Mouse (Mus musculus) ES-E14 (cell line): ENCODE results near the gene Cdk7. TPM values are rescaled to one million over a fixed set of nuclear protein-coding genes. Genes with fewer than 3 reads are reported as not detected.

ENCODE experiments used
- DNase-seq: peaks from one replicate; pipeline ENCODE4 v3.0.0-alpha.2; 2013; ENCODE audit warnings: low read depth, low spot score
- H3K27ac ChIP-seq: 2 replicates; pipeline ENCODE4 v1.5.1; 2012; ENCODE audit warnings: low read depth, mild to moderate bottlenecking, low read length, moderate library complexity, mixed read lengths; ENCODE audit not compliant: poor library complexity, insufficient read depth, severe bottlenecking
- H3K36me3 ChIP-seq: 2 replicates; pipeline ENCODE4 v1.6.1; 2012; ENCODE audit warnings: mild to moderate bottlenecking, low read length, moderate library complexity, mixed read lengths; ENCODE audit not compliant: control insufficient read depth, poor library complexity, insufficient read depth, severe bottlenecking
- H3K4me1 ChIP-seq, 2 experiments: fragments of 150-350 bp in 1 of 2; sonication (generic) in 1 of 2; 2 replicates each; pipeline ENCODE4 v1.6.1; 2012; ENCODE audit warnings: low read length in 2 of 2, mild to moderate bottlenecking in 1 of 2, mixed read lengths in 1 of 2; ENCODE audit not compliant: control insufficient read depth in 2 of 2, insufficient read depth in 2 of 2, poor library complexity in 1 of 2
- H3K4me3 ChIP-seq, 2 experiments: fragments of 150-350 bp in 1 of 2; sonication (generic) in 1 of 2; 2 replicates each; pipeline ENCODE4 v1.5.1; 2012; ENCODE audit warnings: low read length in 2 of 2, low read depth in 1 of 2, mild to moderate bottlenecking in 1 of 2, mixed read lengths in 1 of 2; ENCODE audit not compliant: insufficient read depth in 1 of 2, poor library complexity in 1 of 2, severe bottlenecking in 1 of 2
- H3K9ac ChIP-seq: 2 replicates; pipeline ENCODE4 v1.6.1; 2012; ENCODE audit warnings: low read depth, mild to moderate bottlenecking, low read length, mixed read lengths; ENCODE audit not compliant: poor library complexity, insufficient read depth, severe bottlenecking
- H3K9me3 ChIP-seq: fragments of 150-350 bp; sonication (generic); 2 replicates; pipeline ENCODE4 v1.6.1; 2012; ENCODE audit warnings: low read depth, mild to moderate bottlenecking, low read length; ENCODE audit not compliant: control insufficient read depth, insufficient read depth
- CHD2 ChIP-seq: IDR thresholded peaks from 2 replicates; pipeline ENCODE4 v1.6.1; 2014; ENCODE audit warnings: mild to moderate bottlenecking, low read depth, low read length, inconsistent platforms
- HCFC1 ChIP-seq: IDR thresholded peaks from 2 replicates; pipeline ENCODE4 v1.6.1; 2012; ENCODE audit warnings: low read length, inconsistent platforms, borderline replicate concordance; ENCODE audit not compliant: insufficient read depth
- MAFK ChIP-seq: IDR thresholded peaks from 2 replicates; pipeline ENCODE4 v1.6.1; 2014; ENCODE audit warnings: mild to moderate bottlenecking, low read depth, low read length, inconsistent platforms; ENCODE audit not compliant: insufficient read depth
- ZC3H11A ChIP-seq: IDR thresholded peaks from 2 replicates; pipeline ENCODE4 v1.6.1; 2012; ENCODE audit warnings: low read depth, mild to moderate bottlenecking, inconsistent platforms, low read length, borderline replicate concordance
- ZNF384 ChIP-seq: IDR thresholded peaks from 2 replicates; pipeline ENCODE4 v1.6.1; 2012; ENCODE audit warnings: low read depth, low read length, inconsistent platforms
- in situ Hi-C, 2 experiments: fragments of 600-800 bp; cut with MboI; formaldehyde crosslinking; loops; one replicate each; pipeline ENCODE4 v1.15.1; 2025; ENCODE audit warnings: low sequenced_read_pairs in 2 of 2, inconsistent platforms in 1 of 2; ENCODE audit not compliant: unreplicated experiment in 2 of 2
- total RNA-seq: library from RNA; depleted of rRNA; stranded (reverse); fragments of 300-350 nt; gene quantifications from 2 replicates; pipeline ENCODE4 v1.2.3, GENCODE M21; 2012; rRNA removed

Gene Cdk7
- total RNA-seq, 1 experiment: 83.6 TPM

DNA sequence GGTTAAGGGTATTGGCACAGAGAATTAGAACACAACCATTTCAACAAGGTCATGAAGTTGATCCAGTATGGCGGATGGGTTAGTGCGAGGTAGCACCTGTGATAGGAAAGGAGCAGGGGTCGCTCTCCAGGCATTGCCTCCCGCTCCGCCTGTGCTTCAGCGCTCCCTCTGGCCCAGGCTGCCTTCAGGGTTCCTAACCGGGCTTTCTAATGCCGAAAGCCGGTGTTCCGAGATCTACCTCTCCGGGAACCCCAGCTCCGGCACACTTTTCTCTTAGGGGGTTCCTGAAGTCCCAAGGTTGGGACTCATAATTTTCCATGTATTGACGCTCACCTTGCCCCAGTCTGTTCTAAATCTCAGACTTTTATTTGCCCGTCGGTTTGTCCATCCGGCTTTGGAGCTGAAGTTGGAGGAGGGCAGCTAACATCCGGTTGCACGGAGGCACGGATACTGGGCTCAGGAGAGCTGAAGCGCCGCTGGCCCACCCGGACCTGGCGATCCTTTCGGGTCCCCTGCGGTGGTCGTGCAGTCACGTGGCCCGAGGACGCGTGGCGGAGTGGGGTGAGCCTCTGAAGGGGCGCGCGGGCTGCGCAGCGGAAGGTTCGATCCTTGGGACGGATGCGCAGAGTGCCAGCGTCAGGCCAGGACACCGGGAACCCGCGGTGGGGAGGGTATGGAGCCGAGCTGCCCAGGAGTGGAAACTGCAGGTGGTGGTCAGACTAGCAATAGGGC lies 61.3 kb downstream of the Cdk7 start, which contains the start of gene Ccdc125:
Ccdc125 (plus strand) TSS at position 427 of the 732 bp plus-strand sequence.
- TF ChIP-seq MAFK (no peak), HCFC1 (no peak), ZC3H11A (no peak), ZNF384 (no peak), CHD2 (no peak)
- Histone ChIP-seq H3K27ac (no peak within 1 kb of the TSS), H3K4me1 (peaks cover 0 to 2% of the 10 kb centered on the region in 2 experiments; a peak in 1 of 4 replicates), H3K4me3 (peak within 1 kb of the TSS; percentile 72 to 80), H3K9me3 (no peaks in the 10 kb centered on the region), H3K9ac (peak within 1 kb of the TSS; percentile 70), H3K36me3 (peaks cover 7% of the 10 kb centered on the region)
- in situ Hi-C loops: no loop called here
- no peak for DNase-seq

DNA sequence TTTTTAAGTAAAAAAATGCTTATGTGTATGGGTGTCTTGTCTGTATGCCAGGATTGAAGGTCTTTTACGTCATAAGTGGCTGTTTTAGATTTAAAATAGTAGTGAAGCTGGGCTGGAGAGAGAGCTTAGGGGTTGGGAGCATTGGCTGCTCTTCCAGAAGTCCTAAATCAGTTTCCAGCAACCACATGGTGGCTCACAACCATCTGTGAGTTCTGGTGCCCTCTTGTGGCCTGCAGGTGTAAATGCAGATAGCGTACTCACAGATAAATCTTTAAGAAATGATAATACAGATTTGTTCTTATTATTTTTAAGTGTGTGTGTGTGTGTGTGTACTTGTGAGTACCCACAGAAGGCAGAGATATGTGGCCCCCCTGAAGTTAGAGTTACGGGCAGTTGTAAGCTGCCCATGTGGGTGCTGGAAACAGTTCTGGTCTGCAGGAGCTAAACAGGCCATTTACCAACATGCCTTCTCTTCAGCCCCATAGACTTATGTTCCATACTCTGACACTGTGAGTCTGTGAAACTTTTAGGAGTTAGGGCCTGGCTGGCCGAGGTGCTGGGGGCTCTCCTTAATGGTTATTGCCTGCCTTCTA lies 70.8 kb downstream of the Cdk7 start:
- in situ Hi-C loops: no loop called here
- no peak overlapping the region for H3K27ac ChIP-seq
- peak; percentile 65 for DNase-seq
- no peaks in the 10 kb centered on the region for H3K9me3 ChIP-seq
- H3K36me3 ChIP-seq: peaks cover 3% of the 10 kb centered on the region
- H3K4me3 ChIP-seq: no peak overlapping the region
- TF ChIP-seq ZNF384: no peak
- no peak for TF ChIP-seq CHD2
- no peak for TF ChIP-seq ZC3H11A
- no peak for TF ChIP-seq HCFC1
- TF ChIP-seq MAFK: no peak
- no peaks in the 10 kb centered on the region for H3K4me1 ChIP-seq
- peak overlapping the region; percentile 34; the same call in 1 of the 2 replicates for H3K9ac ChIP-seq

DNA sequence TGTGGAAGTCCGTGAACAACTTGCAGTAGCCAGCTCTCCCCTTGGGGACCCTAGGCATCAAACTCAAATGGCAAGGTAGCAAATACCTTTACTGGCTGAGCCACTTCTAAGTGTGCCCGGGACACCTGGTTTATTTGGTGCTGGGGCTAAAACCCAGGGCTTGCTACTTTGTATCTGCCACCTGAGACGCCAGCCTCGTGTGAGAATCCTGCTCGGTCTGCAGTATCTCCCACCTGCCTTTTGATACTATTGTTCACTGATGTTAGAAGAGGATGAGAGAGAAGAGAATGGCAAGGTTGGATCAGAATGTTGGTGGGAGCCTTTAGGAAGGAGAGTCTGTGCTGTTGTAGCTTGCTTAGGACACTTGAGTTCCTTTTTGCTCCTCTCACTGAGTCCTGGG lies 72.6 kb downstream of the Cdk7 start:
- Histone ChIP-seq H3K36me3 (no peaks in the 10 kb centered on the region; the same call in 1 of the 2 replicates), H3K27ac (no peak overlapping the region), H3K4me1 (no peaks in the 10 kb centered on the region), H3K9ac (no peak overlapping the region), H3K4me3 (no peak overlapping the region), H3K9me3 (no peaks in the 10 kb centered on the region)
- TF ChIP-seq ZC3H11A: no peak
- no peak for TF ChIP-seq HCFC1
- TF ChIP-seq CHD2: no peak
- TF ChIP-seq MAFK: no peak
- no peak for TF ChIP-seq ZNF384
- in situ Hi-C loops: no loop called here
- no peak for DNase-seq

Other genes with a start within 250 kb of the Cdk7 start
- 39.6 and 39.7 TPM in 2 replicates for gene Gtf2h2, start 238.4 kb downstream of the Cdk7 start, total RNA-seq
- gene Ocln, start 178.2 kb downstream of the Cdk7 start, total RNA-seq: 6.2 and 17.1 TPM in 2 replicates
- gene Marveld2, start 114.0 kb downstream of the Cdk7 start, total RNA-seq: 2.5 and 4.7 TPM in 2 replicates
- gene Ak6, start 80.0 kb downstream of the Cdk7 start, total RNA-seq: 112 and 162 TPM in 2 replicates
- gene Rad17, start 79.9 kb downstream of the Cdk7 start, total RNA-seq: 22.0 and 31.3 TPM in 2 replicates
- 11.9 and 15.2 TPM in 2 replicates for gene Taf9, start 79.4 kb downstream of the Cdk7 start, total RNA-seq
- gene Ccdc125, start 61.2 kb downstream of the Cdk7 start, total RNA-seq: 1.7 and 2.3 TPM in 2 replicates
- 45.4 and 58.9 TPM in 2 replicates for gene Mrps36, start 13.7 kb upstream of the Cdk7 start, total RNA-seq
- 31.6 and 39.9 TPM in 2 replicates for gene Cenph, start 45.0 kb upstream of the Cdk7 start, total RNA-seq
- 410 and 549 TPM in 2 replicates for gene Ccnb1, start 55.6 kb upstream of the Cdk7 start, total RNA-seq
- 85.6 and 102 TPM in 2 replicates for gene Slc30a5, start 102.5 kb upstream of the Cdk7 start, total RNA-seq